Mouse (Mus musculus) left cerebral cortex, adult 8-10 months (tissue): Measurements from ENCODE around the gene Cpne4. TPM values are rescaled to one million over a fixed set of nuclear protein-coding genes. Genes with fewer than 3 reads are reported as not detected.

Source experiments
- DNase-seq, 2 experiments: peaks; one replicate each; pipeline ENCODE4 v3.0.0; 2022; ENCODE audit warnings: low spot score in 2 of 2
- microRNA-seq, 2 experiments: library from miRNA; unstranded; fragments of <30 nt; microRNA quantifications; one replicate each; pipeline ENCODE4 v1.2.0; 2022
- total RNA-seq, 4 experiments: library from RNA; stranded (reverse); gene quantifications; 2 replicates each; pipeline ENCODE4 v1.2.4; 2022

The Cpne4 gene
- total RNA-seq, 4 experiments from 2014 or later = 58.7 to 75.0 (median 64.0) TPM

DNA sequence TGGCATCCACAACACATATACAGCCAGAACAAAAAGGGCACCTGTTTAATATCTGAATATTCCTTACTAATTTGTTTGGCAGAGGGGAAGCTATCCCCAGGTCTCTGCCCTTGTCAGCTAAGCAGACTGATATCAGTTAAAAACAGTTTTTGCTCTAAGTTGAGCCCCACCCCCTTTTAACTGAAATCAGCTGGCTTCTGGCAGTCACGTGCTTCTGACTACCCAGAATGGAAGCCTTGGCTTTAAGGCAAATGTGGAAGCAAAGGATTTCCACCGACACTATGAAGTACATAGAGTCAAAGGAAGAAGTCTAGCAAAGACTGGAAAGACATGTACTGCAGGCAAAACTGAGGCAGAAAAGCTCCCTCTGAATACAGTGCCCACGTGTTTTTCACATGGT lies 490.8 kb downstream of the Cpne4 start:
- DNase-seq = no peak

- no peak for DNase-seq
Observed at GRCm38 (mm10) chr9:105046014-105046413, 498.9 kb downstream of the Cpne4 start.

DNA sequence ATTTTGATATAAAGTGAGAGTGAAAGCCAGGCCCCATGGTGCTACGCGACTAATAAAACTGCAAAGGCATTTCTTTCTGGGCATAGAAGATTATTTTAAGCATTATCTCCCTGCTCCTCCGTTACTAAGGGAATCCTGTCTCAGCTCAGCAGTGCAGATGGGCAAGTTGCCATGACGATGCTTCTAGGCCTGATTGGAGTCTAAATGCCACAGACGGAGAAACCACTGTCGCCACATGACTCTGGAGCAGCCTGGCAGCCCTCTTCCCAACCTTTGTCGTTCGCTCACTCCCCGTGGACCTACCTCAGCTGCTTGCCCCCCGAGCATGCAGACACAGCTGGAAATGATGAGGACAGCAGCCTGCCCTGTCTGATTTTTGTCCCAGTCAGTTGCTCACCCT lies 501.3 kb downstream of the Cpne4 start:
- DNase-seq = peak; percentile 28 to 74

- DNase-seq = no peak
Observed at GRCm38 (mm10) chr9:105049636-105050035, 502.6 kb downstream of the Cpne4 start.

DNA sequence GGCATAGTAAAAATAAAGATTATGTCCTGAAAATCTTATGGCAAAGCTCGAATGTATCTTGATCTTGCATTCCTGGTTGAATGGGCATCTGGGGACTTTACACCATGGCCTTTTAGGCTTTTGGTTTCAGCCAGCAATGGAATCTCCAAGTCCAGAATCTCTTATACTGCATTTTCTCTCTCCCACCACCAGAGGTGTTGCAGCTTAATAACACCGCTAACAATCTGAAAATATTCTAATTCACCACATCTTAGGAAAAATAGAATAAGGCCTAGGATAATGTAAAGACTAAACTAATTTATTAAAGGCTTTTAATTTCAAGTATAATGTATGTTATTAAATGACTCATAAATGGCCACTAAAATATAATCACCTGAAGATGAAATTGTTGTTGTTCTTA lies 503.2 kb downstream of the Cpne4 start:
- no peak for DNase-seq

- DNase-seq = peak; percentile 41 to 89
Observed at GRCm38 (mm10) chr9:105053147-105053557, 506.1 kb downstream of the Cpne4 start, which contains the start of gene Mrpl3. Mrpl3 (plus strand) TSS chr9:105053239.

DNA sequence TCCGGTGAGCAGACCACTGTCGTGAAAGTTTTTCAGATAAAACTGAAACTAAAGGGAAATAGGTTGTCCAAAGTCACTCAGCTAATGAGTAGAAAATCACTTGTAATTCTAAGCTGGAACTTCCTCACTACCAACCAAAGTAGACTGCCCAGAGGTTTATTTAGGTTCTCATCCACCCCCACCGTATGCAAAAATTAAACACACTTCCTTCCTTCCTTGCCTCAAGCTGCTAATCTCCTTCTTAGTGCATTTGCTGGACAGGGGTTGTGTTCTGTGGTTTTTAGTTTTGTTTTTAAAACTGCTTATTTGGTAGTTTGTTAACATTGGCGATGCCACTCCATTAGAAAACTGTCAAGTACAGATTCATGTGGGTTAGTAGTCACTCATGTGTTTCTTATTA lies 506.7 kb downstream of the Cpne4 start:
- no peak for DNase-seq

DNA sequence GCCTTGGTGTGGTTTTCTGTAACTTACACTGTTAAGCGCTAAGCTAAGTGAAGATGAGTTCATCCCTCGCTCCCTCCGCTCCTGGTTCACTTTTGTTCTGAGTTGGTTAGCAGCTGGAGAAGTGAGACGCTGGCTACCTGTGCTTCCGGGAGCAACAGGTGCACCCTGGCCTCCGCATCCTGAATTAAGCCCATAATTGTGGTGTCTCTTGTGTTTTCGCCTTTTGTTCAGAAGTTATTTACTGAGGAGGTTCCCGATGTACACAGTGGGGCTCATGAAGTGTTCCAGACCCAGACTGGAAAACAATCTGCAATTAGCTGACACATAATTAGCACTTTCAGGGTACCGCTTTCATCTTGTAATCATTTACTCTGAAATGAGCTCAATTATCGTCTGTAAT lies 522.0 kb downstream of the Cpne4 start:
- no peak for DNase-seq

- no peak for DNase-seq
Observed at GRCm38 (mm10) chr9:105072991-105073748, 526.1 kb downstream of the Cpne4 start.

GRCm38 (mm10) chr9:105074851-105075250 lies 527.8 kb downstream of the Cpne4 start:
- no peak for DNase-seq

DNA sequence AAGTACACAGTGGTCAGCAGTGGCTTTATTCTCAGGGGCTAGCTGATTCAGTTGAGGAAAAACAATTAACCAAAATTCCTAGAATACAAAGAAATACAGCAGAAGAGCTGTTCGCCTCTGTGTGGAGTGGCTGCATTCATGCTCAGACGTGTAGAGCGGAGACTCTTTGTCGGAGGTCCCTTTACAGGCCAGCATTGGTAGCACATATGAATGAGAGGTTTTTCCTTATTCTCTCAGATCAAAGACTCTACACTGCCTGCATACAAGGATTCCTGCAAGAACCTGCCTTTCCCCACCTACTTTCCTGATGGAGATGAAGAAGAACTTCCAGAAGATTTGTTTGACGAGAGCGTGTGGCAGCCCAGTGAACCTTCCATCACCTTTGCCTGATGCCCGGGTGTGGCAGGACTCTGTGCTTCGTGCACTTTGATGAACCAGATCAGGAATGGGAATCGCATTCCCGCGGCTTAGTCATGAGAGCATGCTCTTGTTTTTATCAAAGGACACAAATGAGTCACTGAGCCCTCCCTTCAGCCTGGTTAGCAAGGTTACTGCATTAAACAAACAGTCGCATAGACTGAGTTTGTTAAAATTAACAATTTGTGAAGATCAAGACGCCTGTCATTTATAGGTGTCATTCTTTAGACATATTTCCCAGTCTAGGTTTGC lies 529.8 kb downstream of the Cpne4 start:
- DNase-seq = no peak

DNA sequence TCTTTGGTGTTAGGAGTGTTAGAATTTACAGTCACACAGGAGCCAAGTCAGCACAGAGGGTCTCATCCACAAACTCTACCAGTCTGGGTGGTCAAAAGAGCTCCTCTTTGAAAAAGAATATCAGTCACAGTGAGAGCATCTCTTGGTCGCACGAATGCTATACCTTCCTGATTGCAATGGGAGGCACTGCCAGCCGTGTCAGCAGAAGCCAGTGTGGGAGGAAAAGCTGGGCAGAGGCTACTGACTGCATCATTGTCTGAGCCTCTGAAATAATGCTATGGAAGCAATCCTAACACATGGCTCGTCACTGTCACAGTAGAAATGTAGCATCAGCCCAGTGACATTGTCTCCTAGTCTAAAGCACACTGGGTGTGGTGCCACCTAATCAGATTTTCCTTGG lies 531.4 kb downstream of the Cpne4 start:
- DNase-seq = no peak

GRCm38 (mm10) chr9:105080246-105080645 lies 533.2 kb downstream of the Cpne4 start:
- no peak for DNase-seq

Small RNA genes lying within 50 kb of the gene (microRNA-seq; reads per million reads assigned to microRNA genes)
- 0 reads per million in 2 experiments for gene Gm23391

Other genes starting within 250 kb of the Cpne4 start
- under 1 TPM in 2 of 4 experiments, not detected in 2; 0.34 to 0.81 TPM for gene Acpp, start 209.5 kb upstream of the Cpne4 start, total RNA-seq